Mouse (Mus musculus): ENCODE data around the gene Prlh. TPM values are rescaled to one million over a fixed set of nuclear protein-coding genes. Genes with fewer than 3 reads are reported as not detected.

Prlh gene
- polyA plus RNA-seq, 1 experiment: not detected

DNA sequence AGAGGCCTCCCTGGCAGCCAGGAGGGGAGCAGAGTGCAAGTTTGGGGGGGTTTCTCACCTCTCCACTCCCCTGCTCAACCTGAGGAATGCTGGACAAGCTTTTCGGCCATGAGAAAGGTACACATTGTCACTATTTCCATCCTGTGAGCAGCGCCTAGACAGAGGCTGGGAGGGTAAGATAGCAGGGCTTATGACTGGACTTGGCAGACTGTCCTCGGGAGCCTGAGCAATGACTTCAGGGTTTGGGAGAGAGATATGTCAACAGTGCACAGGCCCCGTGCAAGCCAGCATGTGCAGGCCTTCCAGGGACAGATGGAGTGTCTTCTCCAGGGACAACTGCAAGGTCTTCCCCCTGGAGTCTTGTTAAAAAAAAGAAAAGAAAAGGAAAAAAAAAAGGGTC lies 12.9 kb upstream of the Prlh start:
- no peak for TF ChIP-seq POLR2A (IDR thresholded peaks at IDR 0.05; ENCODE audit: insufficient read depth, low read depth, low read length)
- TF ChIP-seq CTCF (IDR thresholded peaks at IDR 0.05; ENCODE audit: insufficient read depth, low read depth, low read length): no peak
- Histone ChIP-seq H3K27ac (ENCODE audit: insufficient read depth, low read depth, low read length) (no peak overlapping the region), H3K4me1 (ENCODE audit: control insufficient read depth, insufficient read depth, low read length) (no peaks in the 10 kb centered on the region), H3K4me3 (ENCODE audit: insufficient read depth, low read depth, low read length) (no peak overlapping the region)
- 91% methylated on average over 4 of the region's 4 CpGs for WGBS

- H3K4me3 ChIP-seq (ENCODE audit: insufficient read depth, low read depth, low read length): no peak overlapping the region
- TF ChIP-seq CTCF (IDR thresholded peaks at IDR 0.05; ENCODE audit: insufficient read depth, low read depth, low read length): no peak
- H3K4me1 ChIP-seq (ENCODE audit: control insufficient read depth, insufficient read depth, low read length): no peaks in the 10 kb centered on the region
- no peak overlapping the region for H3K27ac ChIP-seq (ENCODE audit: insufficient read depth, low read depth, low read length)
- WGBS: 68% methylated on average over 10 of the region's 10 CpGs
These were observed 7.7 kb upstream of the Prlh start for GRCm38 (mm10) chr1:90945171-90945570.

- TF ChIP-seq POLR2A (IDR thresholded peaks at IDR 0.05; ENCODE audit: insufficient read depth, low read depth, low read length) (no peak), CTCF (IDR thresholded peaks at IDR 0.05; ENCODE audit: insufficient read depth, low read depth, low read length) (no peak)
- Histone ChIP-seq H3K4me3 (ENCODE audit: insufficient read depth, low read depth, low read length) (no peak overlapping the region), H3K4me1 (ENCODE audit: control insufficient read depth, insufficient read depth, low read length) (no peaks in the 10 kb centered on the region), H3K27ac (ENCODE audit: insufficient read depth, low read depth, low read length) (no peak overlapping the region)
- 82% methylated on average over 2 of the region's 2 CpGs for WGBS
These were observed 5.7 kb upstream of the Prlh start for GRCm38 (mm10) chr1:90947252-90947651.

DNA sequence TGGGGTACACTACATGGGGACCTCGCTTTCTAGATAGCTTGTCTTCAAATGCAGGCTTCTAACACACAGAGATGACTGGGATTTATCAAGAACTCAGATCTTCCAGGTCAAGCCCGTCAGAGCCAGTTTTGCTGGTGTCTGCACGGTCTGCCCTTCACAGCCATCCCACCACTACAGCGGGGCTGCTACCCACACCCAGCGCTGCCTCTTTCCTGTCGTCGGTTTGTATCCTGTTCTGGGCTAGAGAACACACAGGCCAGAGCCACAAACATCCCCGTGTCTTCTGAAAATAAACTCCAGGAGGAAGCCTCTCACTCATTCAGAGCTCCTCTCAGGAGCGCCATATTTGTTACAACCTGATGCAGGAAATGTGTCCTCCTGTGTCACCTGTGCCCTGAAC lies 3.6 kb upstream of the Prlh start:
- H3K27ac ChIP-seq (ENCODE audit: insufficient read depth, low read depth, low read length): no peak overlapping the region
- no peak for TF ChIP-seq POLR2A (IDR thresholded peaks at IDR 0.05; ENCODE audit: insufficient read depth, low read depth, low read length)
- no peaks in the 10 kb centered on the region for H3K4me1 ChIP-seq (ENCODE audit: control insufficient read depth, insufficient read depth, low read length)
- 78% methylated on average over 9 of the region's 9 CpGs for WGBS
- H3K4me3 ChIP-seq (ENCODE audit: insufficient read depth, low read depth, low read length): no peak overlapping the region

DNA sequence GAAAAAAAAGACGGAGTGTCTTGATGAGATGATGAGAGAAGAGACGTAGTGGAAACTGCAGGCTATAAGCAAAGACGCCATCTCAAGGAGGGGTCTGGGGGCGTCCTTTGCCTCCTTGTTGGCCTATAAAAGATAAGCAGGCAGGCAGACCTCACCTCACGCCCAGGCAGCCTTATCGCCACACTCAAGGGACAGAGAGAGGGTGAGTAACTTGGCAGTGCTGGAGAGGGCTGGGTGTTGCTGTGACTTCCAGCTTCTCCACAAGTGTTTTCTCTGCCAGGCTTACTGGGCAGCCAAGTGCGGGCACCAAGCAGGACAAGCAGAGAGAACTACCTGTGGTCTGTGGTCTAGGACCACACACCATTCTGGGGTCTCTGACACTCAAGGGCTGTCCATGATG lies 1.2 kb upstream of the Prlh start:
- H3K27ac ChIP-seq (ENCODE audit: insufficient read depth, low read depth, low read length): no peak overlapping the region
- TF ChIP-seq CTCF (IDR thresholded peaks at IDR 0.05; ENCODE audit: insufficient read depth, low read depth, low read length) (no peak), POLR2A (IDR thresholded peaks at IDR 0.05; ENCODE audit: insufficient read depth, low read depth, low read length) (no peak)
- no peak overlapping the region for H3K4me3 ChIP-seq (ENCODE audit: insufficient read depth, low read depth, low read length)
- 88% methylated on average over 7 of the region's 7 CpGs for WGBS
- no peaks in the 10 kb centered on the region for H3K4me1 ChIP-seq (ENCODE audit: control insufficient read depth, insufficient read depth, low read length)

GRCm38 (mm10) chr1:90953688-90954087 lies 780 bp downstream of the Prlh start:
- no peak for TF ChIP-seq CTCF (IDR thresholded peaks at IDR 0.05; ENCODE audit: insufficient read depth, low read depth, low read length)
- TF ChIP-seq POLR2A (IDR thresholded peaks at IDR 0.05; ENCODE audit: insufficient read depth, low read depth, low read length): no peak

DNA sequence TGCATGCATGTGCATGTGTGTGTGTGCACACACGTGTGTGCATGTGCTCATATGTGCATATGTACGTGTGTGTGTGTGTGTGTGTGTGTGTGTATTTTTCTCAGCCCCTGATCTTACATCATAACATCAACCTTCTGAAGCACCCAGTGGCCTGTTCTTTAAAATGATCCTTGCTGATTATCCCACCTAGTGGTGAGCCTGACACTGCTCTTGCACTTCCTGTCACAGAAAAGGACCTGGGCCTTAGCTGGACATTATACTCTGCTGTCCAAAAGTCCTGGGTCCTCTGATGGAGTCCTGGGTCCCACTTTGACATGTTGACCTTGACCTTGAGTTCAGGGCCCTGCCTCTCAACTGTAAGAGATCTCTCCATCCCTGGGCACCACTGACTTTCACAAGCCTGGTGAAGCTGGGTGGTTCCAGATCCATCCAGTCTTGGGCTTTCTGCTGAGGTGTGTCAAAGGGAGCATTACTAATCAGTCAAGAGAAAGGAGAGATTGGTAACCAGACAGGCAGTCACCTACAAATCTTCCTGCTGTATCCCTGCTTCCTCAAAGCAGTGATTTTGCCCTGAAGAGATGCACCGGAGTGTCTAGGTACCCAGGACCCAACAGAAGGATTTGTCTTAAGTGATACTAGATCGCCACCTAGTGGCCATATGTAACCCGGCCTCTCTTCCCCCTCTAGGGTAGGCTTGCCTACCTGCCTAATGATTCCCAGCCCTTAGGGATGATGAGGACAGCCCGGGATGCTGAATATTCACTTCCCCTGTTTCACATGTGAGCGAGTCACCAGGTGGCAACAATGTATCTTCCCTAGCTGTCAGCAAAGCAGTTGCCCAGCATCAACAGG lies 3.6 kb downstream of the Prlh start:
- no peak for TF ChIP-seq POLR2A (IDR thresholded peaks at IDR 0.05; ENCODE audit: insufficient read depth, low read depth, low read length)
- TF ChIP-seq CTCF (IDR thresholded peaks at IDR 0.05; ENCODE audit: insufficient read depth, low read depth, low read length): 0 out of 2 replicates have a peak, but pooled peaks have one; percentile 17
- H3K4me1 ChIP-seq (ENCODE audit: control insufficient read depth, insufficient read depth, low read length): no peaks in the 10 kb centered on the region
- WGBS: 32% methylated on average over 7 of the region's 7 CpGs
- no peak overlapping the region for H3K27ac ChIP-seq (ENCODE audit: insufficient read depth, low read depth, low read length)
- H3K4me3 ChIP-seq (ENCODE audit: insufficient read depth, low read depth, low read length): no peak overlapping the region

More at GRCm38 (mm10) chr1:90953688-90954087, 780 bp downstream of the Prlh start:
- Histone ChIP-seq H3K4me3 (ENCODE audit: insufficient read depth, low read depth, low read length) (no peak overlapping the region), H3K4me1 (ENCODE audit: control insufficient read depth, insufficient read depth, low read length) (no peaks in the 10 kb centered on the region), H3K27ac (ENCODE audit: insufficient read depth, low read depth, low read length) (no peak overlapping the region)
- 34% methylated on average over 11 of the region's 11 CpGs for WGBS

GRCm38 (mm10) chr1:90962526-90962925 lies 9.6 kb downstream of the Prlh start:
- TF ChIP-seq CTCF (IDR thresholded peaks at IDR 0.05; ENCODE audit: insufficient read depth, low read depth, low read length): no peak
- 82% methylated on average over 4 of the region's 4 CpGs for WGBS
- H3K4me1 ChIP-seq (ENCODE audit: control insufficient read depth, insufficient read depth, low read length): no peaks in the 10 kb centered on the region; the same call in 1 of the 2 replicates
- no peak overlapping the region for H3K4me3 ChIP-seq (ENCODE audit: insufficient read depth, low read depth, low read length)
- H3K27ac ChIP-seq (ENCODE audit: insufficient read depth, low read depth, low read length): no peak overlapping the region

GRCm38 (mm10) chr1:90962994-90963393 lies 10.1 kb downstream of the Prlh start:
- H3K4me3 ChIP-seq (ENCODE audit: insufficient read depth, low read depth, low read length): no peak overlapping the region
- H3K27ac ChIP-seq (ENCODE audit: insufficient read depth, low read depth, low read length): no peak overlapping the region
- no peaks in the 10 kb centered on the region; the same call in 1 of the 2 replicates for H3K4me1 ChIP-seq (ENCODE audit: control insufficient read depth, insufficient read depth, low read length)
- 42% methylated on average over 3 of the region's 3 CpGs for WGBS
- TF ChIP-seq POLR2A (IDR thresholded peaks at IDR 0.05; ENCODE audit: insufficient read depth, low read depth, low read length) (no peak), CTCF (IDR thresholded peaks at IDR 0.05; ENCODE audit: insufficient read depth, low read depth, low read length) (no peak)

Measured in olfactory bulb, adult 2 months (tissue).